Mouse (Mus musculus) heart, adult 8-10 months (tissue): Measurements from ENCODE around the gene Gramd2. TPM values are rescaled to one million over a fixed set of nuclear protein-coding genes. Genes with fewer than 3 reads are reported as not detected.
"Not testable (repeated sequence)": the region's sequence is repeated elsewhere in the genome, so short reads cannot be mapped to it uniquely, and the experiment has no call there.

Experiments
- DNase-seq: peaks from one replicate; pipeline ENCODE4 v3.0.0; 2022; ENCODE audit warnings: low spot score
- total RNA-seq, 4 experiments: library from RNA; stranded (reverse); gene quantifications; 2 replicates each; pipeline ENCODE4 v1.2.4; 2022

The Gramd2 gene
- total RNA-seq, 4 experiments from 2014 or later: not detected

- DNase-seq: no peak
Measured at GRCm38 (mm10) chr9:59721144-59721543, 41.2 kb downstream of the Gramd2 start.

- peak; percentile 84 for DNase-seq
Measured at GRCm38 (mm10) chr9:59723096-59723657, 43.2 kb downstream of the Gramd2 start.

GRCm38 (mm10) chr9:59723791-59724442, 44.0 kb downstream of the Gramd2 start:
- no peak for DNase-seq

- DNase-seq: no peak
Measured at GRCm38 (mm10) chr9:59725515-59725914, 45.6 kb downstream of the Gramd2 start.

- no peak for DNase-seq
Measured at GRCm38 (mm10) chr9:59727569-59728286, 47.8 kb downstream of the Gramd2 start.

- DNase-seq: no peak
Measured at GRCm38 (mm10) chr9:59731136-59731535, 51.2 kb downstream of the Gramd2 start.

- no peak for DNase-seq
Measured at GRCm38 (mm10) chr9:59733075-59733474, 53.1 kb downstream of the Gramd2 start.

GRCm38 (mm10) chr9:59735394-59735793, 55.5 kb downstream of the Gramd2 start:
- DNase-seq: no peak

GRCm38 (mm10) chr9:59740593-59740992, 60.6 kb downstream of the Gramd2 start:
- DNase-seq: no peak

GRCm38 (mm10) chr9:59743903-59744302, 64.0 kb downstream of the Gramd2 start:
- DNase-seq: no peak

- DNase-seq: no peak
Measured at GRCm38 (mm10) chr9:59748387-59748786, 68.4 kb downstream of the Gramd2 start.

- no peak for DNase-seq
Measured at GRCm38 (mm10) chr9:59748969-59749368, 69.0 kb downstream of the Gramd2 start.

GRCm38 (mm10) chr9:59749581-59750265, 69.8 kb downstream of the Gramd2 start:
- no peak for DNase-seq

- DNase-seq: peak; percentile 100
Measured at GRCm38 (mm10) chr9:59750267-59751065, 70.5 kb downstream of the Gramd2 start, which contains the start of the genes Senp8 and Myo9a. Gene Senp8, minus strand, starts transcription at chr9:59750710. Gene Myo9a, plus strand, starts transcription at chr9:59750896.

GRCm38 (mm10) chr9:59751066-59751581, 71.2 kb downstream of the Gramd2 start:
- DNase-seq: peak; percentile 87

GRCm38 (mm10) chr9:59751966-59752365, 72.0 kb downstream of the Gramd2 start:
- no peak for DNase-seq

- DNase-seq: no peak
Measured at GRCm38 (mm10) chr9:59755199-59755598, 75.3 kb downstream of the Gramd2 start.

- not testable (repeated sequence) for DNase-seq
Measured at GRCm38 (mm10) chr9:59757016-59757415, 77.1 kb downstream of the Gramd2 start.

GRCm38 (mm10) chr9:59760515-59760914, 80.6 kb downstream of the Gramd2 start:
- no peak for DNase-seq

GRCm38 (mm10) chr9:59766966-59767461, 87.1 kb downstream of the Gramd2 start:
- DNase-seq: not testable (repeated sequence)
